Mouse (Mus musculus) lung, postnatal 4 days (tissue): ENCODE results near the gene Gpr176.
"Not testable (repeated sequence)": the region's sequence is repeated elsewhere in the genome, so short reads cannot be mapped to it uniquely, and the experiment has no call there.

ENCODE experiments used
- DNase-seq, 2 experiments: peaks; one replicate each; pipeline ENCODE4 v3.0.0; 2021

The Gpr176 gene

DNA sequence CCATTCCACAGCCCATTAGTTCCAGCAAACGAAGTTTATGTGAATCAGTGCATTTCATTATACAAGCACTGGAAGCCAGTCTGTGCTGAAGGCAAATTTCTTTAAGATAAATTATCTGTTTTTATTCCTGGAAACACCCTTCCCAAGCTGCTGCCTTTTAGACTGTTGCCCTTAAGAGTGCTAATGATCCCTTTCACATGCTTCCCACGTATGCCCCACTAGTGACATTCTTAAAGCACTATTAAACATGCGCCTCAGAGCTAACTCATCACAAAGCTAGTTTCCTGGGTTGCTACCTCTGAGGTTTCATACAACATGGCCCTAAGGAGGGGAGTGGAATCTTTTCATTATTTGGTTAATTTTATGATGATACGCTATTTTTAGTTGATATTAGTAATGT lies 74.6 kb downstream of the Gpr176 start:
- DNase-seq, result no peak

- no peak for DNase-seq
Measured at GRCm38 (mm10) chr2:118297966-118298365, 75.3 kb downstream of the Gpr176 start.

DNA sequence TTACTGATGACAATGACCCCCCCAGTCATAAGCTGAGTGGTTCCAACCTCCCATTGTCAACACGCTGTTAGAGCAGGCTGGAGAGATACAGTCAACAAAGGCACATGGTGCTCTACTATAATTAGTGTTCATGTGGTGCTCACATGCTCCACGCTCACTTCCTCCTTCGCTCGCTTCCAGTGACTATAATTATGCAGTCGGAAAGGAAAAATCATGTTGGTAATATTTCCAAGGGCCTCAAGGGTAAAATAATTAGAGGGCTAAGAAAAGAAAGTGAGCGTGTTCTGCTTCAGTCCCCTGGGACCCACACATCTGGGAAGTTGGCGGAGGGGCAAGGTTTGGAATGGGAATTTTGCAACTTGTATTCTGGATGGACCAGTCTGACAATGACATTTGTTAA lies 77.7 kb downstream of the Gpr176 start:
- no peak for DNase-seq

DNA sequence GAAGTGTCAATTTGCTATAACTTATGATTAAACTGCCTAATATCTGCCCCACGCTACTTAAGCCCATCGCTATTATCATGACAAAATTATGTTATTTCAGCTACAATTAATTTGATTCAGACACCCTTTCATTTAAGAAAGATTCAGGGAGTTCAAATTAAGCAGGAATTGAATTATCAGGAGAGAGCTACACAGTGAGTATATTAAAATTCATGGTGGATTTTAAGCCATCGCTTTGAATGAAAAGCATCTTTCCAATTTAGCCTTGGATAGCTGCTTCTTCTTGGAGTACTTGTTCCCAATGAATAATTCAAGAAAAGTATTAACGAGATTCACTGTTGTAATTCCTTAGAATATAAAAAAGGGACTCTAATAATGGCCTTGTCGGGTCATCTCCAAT lies 79.6 kb downstream of the Gpr176 start:
- no peak for DNase-seq

- DNase-seq, result not testable (repeated sequence)
Measured at GRCm38 (mm10) chr2:118289066-118289460, 84.2 kb downstream of the Gpr176 start.

GRCm38 (mm10) chr2:118288326-118289065 lies 84.7 kb downstream of the Gpr176 start:
- no peak for DNase-seq

- no peak for DNase-seq
Measured at GRCm38 (mm10) chr2:118287678-118288077, 85.5 kb downstream of the Gpr176 start.

GRCm38 (mm10) chr2:118282467-118282866 lies 90.8 kb downstream of the Gpr176 start:
- no peak for DNase-seq

DNA sequence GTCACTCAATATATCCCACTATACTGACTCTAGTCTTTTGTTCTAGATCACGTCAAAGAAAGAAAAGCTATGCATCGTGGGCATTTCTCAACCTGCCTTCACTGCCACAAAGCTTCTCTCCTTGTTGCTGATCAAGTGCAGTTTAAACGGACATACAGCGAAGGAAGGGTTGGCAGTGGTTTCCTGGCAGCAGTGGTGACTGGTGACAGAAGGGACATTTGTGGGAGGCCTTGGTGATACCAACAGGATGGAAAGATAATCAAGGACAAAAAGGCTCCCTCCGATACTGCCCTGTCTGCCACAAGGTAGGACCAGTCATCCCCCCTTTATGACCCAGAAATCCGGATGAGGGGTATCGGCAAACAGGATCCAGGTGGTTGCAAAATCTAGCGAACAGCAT lies 95.0 kb downstream of the Gpr176 start:
- DNase-seq, result no peak

DNA sequence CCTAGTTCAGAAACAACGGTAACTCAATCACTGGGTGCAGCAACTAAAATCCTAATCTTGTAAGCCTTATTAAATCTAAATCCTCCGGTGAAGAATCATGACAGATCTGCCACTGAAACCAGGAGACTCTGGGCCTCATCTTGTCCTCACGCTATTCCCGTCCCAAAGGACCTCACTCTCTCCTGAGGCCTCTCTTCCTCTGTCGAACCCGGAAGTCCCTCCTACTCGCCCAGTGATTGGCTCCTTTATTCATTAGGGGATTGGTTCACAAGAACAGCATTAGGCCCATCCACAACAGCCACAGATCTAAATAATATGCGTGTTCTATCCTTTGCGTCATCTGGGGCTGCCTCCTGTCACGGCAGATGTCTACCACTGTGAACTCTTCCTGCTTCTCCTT lies 101.6 kb downstream of the Gpr176 start:
- DNase-seq, result no peak

DNA sequence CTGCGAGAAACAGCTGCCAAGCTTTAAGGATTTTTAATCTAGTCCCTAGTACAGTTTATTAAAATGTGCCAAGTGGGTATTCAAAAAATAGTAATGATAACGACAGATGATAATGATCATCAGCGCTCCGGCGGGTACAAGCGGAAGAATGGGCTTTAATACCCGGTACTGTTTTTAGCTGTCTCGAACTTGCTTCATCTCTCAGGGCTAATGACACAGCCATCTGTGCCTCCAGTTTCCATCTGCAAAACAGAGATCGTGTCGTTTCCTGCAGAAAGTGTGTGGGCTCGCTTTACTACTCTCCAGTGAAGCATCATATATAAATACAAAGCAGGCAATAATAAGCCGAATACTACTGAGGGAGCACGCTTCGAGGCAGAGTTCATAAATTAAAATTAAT lies 103.0 kb downstream of the Gpr176 start:
- no peak for DNase-seq

DNA sequence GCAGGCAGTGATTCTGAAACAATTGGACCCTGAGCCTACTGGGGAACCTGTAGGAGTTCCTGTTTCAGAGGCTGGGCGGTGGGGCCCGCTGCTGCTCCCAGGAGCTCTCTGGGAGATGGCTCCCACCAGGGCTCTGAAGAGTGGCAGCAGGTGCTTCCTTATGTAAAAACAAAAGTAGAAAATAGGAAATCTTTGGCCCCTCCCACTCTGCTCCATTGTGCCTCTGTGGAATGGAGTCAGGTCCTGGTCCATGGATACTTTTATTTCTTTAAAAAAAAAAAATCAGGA lies 109.4 kb downstream of the Gpr176 start:
- DNase-seq, result no peak

- DNase-seq, result peak in 1 of 2 experiments; percentile 54
Measured at GRCm38 (mm10) chr2:118263151-118263913, 109.9 kb downstream of the Gpr176 start.

DNA sequence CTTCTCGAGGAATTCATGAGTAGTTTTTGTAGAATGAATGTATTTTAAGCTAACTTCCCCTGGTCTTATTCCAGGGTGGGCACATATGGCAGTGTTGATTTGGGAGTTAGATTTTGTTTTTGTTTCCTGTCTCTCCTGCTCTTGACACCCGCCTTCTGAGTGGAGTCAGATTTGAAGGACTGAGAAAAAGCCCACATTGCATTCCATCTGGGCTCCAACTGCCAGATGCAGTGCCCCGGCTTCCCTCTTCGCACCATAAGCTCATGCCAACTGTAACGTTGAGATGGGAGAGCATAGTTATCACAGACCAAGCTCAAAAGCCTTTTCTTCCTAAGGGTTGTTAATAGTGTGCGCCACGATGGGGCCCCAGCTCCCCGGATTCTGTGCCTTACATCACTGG lies 110.5 kb downstream of the Gpr176 start:
- DNase-seq, result no peak

DNA sequence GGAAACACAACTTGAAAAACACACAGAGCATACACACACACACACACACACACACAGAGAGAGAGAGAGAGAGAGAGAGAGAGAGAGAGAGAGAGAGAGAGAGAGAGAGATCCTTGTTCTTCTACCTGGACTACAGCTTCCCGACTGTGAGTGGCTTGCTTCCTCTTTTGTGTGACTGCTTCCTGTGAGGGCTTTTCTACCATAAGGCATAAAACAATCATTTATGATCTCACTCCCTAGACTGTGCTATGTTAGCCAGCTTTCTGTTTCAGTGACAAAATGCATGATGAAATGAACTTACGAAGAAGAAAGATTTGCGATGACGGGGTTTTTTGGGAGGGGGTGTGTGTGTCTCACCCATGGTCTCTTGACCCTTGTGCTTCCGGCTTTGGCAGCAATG lies 113.5 kb downstream of the Gpr176 start:
- DNase-seq, result no peak

- peak in 1 of 2 experiments; percentile 4 for DNase-seq
Measured at GRCm38 (mm10) chr2:118257094-118257493, 116.1 kb downstream of the Gpr176 start.

GRCm38 (mm10) chr2:118256621-118257053 lies 116.6 kb downstream of the Gpr176 start, which contains the start of gene Fsip1:
TSS of gene Fsip1 (minus strand) at chr2:118256966.
- DNase-seq, result peak; percentile 80 to 87

- no peak for DNase-seq
Measured at GRCm38 (mm10) chr2:118254516-118254915, 118.7 kb downstream of the Gpr176 start.

DNA sequence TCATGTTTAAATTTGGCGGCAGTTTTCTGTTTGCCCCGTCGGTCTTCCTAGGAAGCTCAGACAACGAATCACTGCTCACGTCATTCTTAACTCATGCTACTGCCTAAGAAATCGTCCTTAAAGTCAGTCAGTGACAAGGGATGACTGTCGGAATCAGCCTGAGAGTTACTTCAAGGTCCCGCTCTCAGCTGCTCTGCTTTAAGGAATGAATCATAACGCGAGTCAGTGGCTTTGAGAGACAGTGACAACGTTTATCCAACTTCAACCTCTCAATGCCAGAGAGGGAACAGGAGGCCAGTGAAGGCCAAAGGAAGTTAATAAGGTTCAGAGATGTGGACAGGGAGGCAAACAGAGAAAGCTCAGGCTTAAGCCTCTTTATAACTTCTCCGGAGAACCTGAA lies 124.3 kb downstream of the Gpr176 start:
- no peak for DNase-seq

DNA sequence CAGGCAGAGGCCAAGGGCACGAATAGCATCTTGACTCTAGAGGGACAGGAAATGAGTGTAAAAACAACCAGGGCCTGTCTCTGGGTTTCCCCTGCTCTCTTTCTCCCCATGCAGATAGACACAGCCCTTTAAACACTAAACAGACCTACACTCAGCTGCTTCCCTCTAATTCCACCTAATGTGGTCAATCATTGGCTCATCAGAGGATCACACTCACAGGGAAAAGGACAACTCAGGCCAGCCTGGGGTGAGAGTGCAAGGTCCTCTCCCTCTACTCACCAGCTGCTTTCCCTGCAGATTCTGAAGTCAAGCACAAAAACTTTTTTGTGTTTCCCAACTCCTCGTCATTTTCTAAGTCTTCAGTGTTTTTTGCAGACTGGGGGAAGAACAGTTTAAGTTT lies 125.2 kb downstream of the Gpr176 start:
- no peak for DNase-seq

DNA sequence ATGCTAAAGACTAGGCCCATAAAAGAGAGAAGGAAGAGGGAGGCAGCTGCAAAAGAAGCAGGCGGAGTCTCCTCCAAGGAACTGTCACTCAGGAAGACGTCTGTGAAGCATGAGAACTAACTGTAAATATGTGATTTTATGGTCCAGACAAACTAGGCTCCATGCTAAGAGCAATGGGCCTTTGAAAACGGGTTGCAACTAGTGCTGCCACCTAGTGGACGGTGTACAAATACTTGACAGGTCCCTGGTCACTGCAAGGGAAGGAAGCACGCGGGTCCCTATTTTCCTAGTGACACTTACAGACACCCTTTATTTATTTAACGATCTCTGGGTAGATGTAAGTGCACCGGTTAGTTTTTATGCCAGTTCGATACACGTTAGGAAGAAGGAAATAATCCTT lies 127.3 kb downstream of the Gpr176 start:
- DNase-seq, result peak; percentile 42 to 79

DNA sequence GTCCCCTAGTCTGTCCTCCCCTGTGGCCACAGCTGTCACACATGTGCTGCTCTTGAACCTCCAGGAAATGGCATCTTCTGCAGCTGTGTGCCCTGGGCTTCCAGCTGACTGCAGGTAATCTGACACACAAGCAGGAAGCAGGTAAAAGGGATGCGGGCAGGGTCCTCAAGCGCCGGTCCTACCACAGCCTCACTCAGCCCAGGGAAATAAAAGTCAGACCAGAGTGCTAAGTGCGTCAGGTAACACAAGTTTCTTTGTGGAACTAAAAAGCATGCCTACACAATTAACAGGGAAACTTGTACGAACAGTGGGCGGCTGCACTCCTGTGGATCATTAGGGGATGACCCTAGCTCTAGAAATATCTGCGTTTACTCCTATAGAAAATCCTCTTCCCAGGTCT lies 137.0 kb downstream of the Gpr176 start:
- no peak for DNase-seq

- DNase-seq, result no peak
Measured at GRCm38 (mm10) chr2:118235614-118236013, 137.6 kb downstream of the Gpr176 start.

DNA sequence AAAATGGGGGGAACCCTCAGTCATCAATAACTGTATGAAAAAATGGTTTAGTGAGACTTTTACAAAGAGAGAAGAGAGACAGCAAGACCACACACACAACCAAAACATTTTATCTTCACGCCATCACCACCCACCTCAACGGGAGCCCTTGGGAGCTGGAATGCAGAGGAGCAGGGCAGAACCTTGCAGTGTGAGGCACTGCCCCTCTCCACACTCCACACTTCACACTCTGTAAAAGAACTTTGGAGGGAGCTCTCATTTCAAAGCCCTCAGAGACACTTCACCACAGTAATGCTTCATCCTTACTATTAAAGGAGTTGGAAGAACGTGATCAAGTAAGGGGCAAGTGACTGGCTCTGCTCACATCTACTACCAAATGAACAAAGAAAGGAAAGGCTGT lies 142.7 kb downstream of the Gpr176 start:
- DNase-seq, result peak in 1 of 2 experiments; percentile 35
